Mouse (Mus musculus): ENCODE measurements around the gene Olfr573-ps1. TPM values are rescaled to one million over a fixed set of nuclear protein-coding genes. Genes with fewer than 3 reads are reported as not detected.

The Olfr573-ps1 gene
- not detected in 2 replicates for polyA plus RNA-seq (2015; fragmentation: Nextera tagmentation; extraction: Ambion mirVana)

GRCm38 (mm10) chr7:102942475-102942874, at the start of gene Olfr573-ps1:
Gene Olfr573-ps1 (minus strand): TSS chr7:102942575.
- Histone ChIP-seq H3K36me3 (ENCODE audit: control insufficient read depth, insufficient read depth) (no peaks in the 10 kb centered on the region), H3K4me1 (replicated peaks; ENCODE audit: control insufficient read depth, insufficient read depth, low read length) (no peaks in the 10 kb centered on the region)
- TF ChIP-seq CTCF (IDR thresholded peaks at IDR 0.05; ENCODE audit: low read depth) = no peak

GRCm38 (mm10) chr7:102989224-102989623, 46.8 kb upstream of the Olfr573-ps1 start, which contains the start of gene Olfr578:
Gene Olfr578 (minus strand): TSS chr7:102989324.
- Histone ChIP-seq H3K9me3 (ENCODE audit: control insufficient read depth) (no peaks in the 10 kb centered on the region), H3K27ac (ENCODE audit: low read depth, low read length) (no peak within 1 kb of the TSS), H3K4me1 (replicated peaks; ENCODE audit: control insufficient read depth, insufficient read depth, low read length) (no peaks in the 10 kb centered on the region), H3K4me2 (replicated peaks; ENCODE audit: low read depth) (no peak within 1 kb of the TSS), H3K27me3 (replicated peaks; ENCODE audit: control insufficient read depth, insufficient read depth, low read length) (no peaks in the 10 kb centered on the region), H3K4me3 (ENCODE audit: low read depth, low read length) (no peak within 1 kb of the TSS), H3K9ac (ENCODE audit: low read depth, low read length) (no peak within 1 kb of the TSS), H3K36me3 (ENCODE audit: control insufficient read depth, insufficient read depth) (no peaks in the 10 kb centered on the region)
- no peak for ATAC-seq
- no peak for TF ChIP-seq CTCF (IDR thresholded peaks at IDR 0.05; ENCODE audit: low read depth)
- WGBS = 68% methylated on average over 3 of the region's 3 CpGs

More at GRCm38 (mm10) chr7:102942475-102942874, at the start of gene Olfr573-ps1:
- 70% methylated on average over 2 of the region's 2 CpGs for WGBS
- Histone ChIP-seq H3K9me3 (ENCODE audit: control insufficient read depth) (no peaks in the 10 kb centered on the region), H3K4me3 (ENCODE audit: low read depth, low read length) (no peak within 1 kb of the TSS), H3K27me3 (replicated peaks; ENCODE audit: control insufficient read depth, insufficient read depth, low read length) (no peaks in the 10 kb centered on the region), H3K4me2 (replicated peaks; ENCODE audit: low read depth) (no peak within 1 kb of the TSS), H3K9ac (ENCODE audit: low read depth, low read length) (no peak within 1 kb of the TSS), H3K27ac (ENCODE audit: low read depth, low read length) (no peak within 1 kb of the TSS)
- ATAC-seq = no peak

DNA sequence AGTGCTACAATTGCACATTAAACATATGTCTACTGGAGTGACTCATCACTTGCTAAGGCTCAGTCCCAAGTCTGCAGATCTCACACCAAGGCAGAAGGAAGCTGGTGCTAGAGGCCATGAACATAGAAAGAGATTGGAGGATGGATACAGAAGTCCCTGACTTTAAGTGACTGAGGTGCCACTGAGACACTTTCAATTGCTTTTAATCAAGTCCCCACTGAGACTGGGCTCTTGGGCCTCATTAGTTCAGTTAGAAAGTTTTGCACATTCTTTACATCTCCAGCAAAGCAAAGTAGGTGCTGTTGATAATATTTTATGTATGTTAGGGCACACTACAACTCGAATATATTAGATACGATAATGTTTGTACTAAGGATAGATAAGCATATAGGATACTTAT, 33.5 kb upstream of the Olfr573-ps1 start, which contains the start of gene Olfr577:
TSS of gene Olfr577 (minus strand) at position 101 of the 400 bp plus-strand sequence.
- no peak within 1 kb of the TSS for H3K27ac ChIP-seq (ENCODE audit: low read depth, low read length)
- TF ChIP-seq CTCF (IDR thresholded peaks at IDR 0.05; ENCODE audit: low read depth) = no peak
- WGBS = 85% methylated on average over 2 of the region's 2 CpGs

DNA sequence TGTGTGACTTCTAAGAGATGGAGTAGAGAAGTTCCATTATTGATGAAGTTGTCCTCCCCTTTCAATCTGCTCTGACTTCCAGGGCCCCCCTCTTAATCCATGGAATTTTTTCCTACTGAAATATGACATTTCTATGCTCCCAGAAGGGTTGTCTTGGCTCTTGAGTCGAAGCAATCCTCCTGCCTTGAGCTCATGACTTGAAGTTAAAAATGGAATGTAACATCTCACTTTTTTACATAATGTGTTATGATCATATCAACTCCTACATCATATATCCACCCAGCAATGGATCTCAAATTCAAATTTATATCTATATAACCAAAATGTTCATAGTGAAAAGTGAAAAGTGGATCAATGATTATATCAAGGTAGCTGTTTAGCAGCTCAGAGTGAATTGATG, 32.0 kb upstream of the Olfr573-ps1 start:
- TF ChIP-seq CTCF (IDR thresholded peaks at IDR 0.05; ENCODE audit: low read depth) = no peak

More for the DNA sequence above, 33.5 kb upstream of the Olfr573-ps1 start, which contains the start of gene Olfr577:
- Histone ChIP-seq H3K9ac (ENCODE audit: low read depth, low read length) (no peak within 1 kb of the TSS), H3K36me3 (ENCODE audit: control insufficient read depth, insufficient read depth) (no peaks in the 10 kb centered on the region), H3K4me3 (ENCODE audit: low read depth, low read length) (no peak within 1 kb of the TSS), H3K27me3 (replicated peaks; ENCODE audit: control insufficient read depth, insufficient read depth, low read length) (no peaks in the 10 kb centered on the region), H3K4me1 (replicated peaks; ENCODE audit: control insufficient read depth, insufficient read depth, low read length) (no peaks in the 10 kb centered on the region), H3K9me3 (ENCODE audit: control insufficient read depth) (no peaks in the 10 kb centered on the region), H3K4me2 (replicated peaks; ENCODE audit: low read depth) (no peak within 1 kb of the TSS)
- ATAC-seq = no peak

DNA sequence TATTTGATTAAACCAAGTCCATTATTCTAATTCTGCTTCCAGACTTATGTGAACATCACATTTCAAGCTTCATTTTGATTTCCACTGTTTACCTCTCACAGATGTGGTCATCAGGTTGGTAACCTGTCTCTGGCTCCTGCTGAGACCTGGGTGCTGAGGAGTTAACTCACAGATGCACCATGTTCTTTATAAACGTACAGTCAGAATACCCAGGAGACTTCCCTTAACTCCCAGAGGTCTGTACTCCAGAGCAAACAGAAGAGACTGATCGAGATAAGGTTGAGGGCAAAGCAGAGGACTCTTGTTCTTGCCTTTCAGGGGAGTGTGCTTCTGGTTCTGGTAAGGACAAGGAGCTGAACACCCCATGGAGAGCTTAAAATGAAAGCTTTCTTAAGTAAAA, 20.0 kb upstream of the Olfr573-ps1 start, which contains the start of gene Olfr576:
TSS of gene Olfr576 (plus strand) at position 301 of the 400 bp plus-strand sequence.
- no peaks in the 10 kb centered on the region for H3K9me3 ChIP-seq (ENCODE audit: control insufficient read depth)
- no peaks in the 10 kb centered on the region for H3K4me1 ChIP-seq (replicated peaks; ENCODE audit: control insufficient read depth, insufficient read depth, low read length)
- no peaks in the 10 kb centered on the region for H3K27me3 ChIP-seq (replicated peaks; ENCODE audit: control insufficient read depth, insufficient read depth, low read length)
- no peaks in the 10 kb centered on the region for H3K36me3 ChIP-seq (ENCODE audit: control insufficient read depth, insufficient read depth)
- TF ChIP-seq CTCF (IDR thresholded peaks at IDR 0.05; ENCODE audit: low read depth) = no peak
- no peak for ATAC-seq
- no peak within 1 kb of the TSS for H3K27ac ChIP-seq (ENCODE audit: low read depth, low read length)
- no peak within 1 kb of the TSS for H3K4me2 ChIP-seq (replicated peaks; ENCODE audit: low read depth)
- 6% methylated on average over 2 of the region's 2 CpGs for WGBS
- no peak within 1 kb of the TSS for H3K4me3 ChIP-seq (ENCODE audit: low read depth, low read length)
- H3K9ac ChIP-seq (ENCODE audit: low read depth, low read length) = no peak within 1 kb of the TSS

More for the DNA sequence above, 32.0 kb upstream of the Olfr573-ps1 start:
- no peak overlapping the region for H3K9ac ChIP-seq (ENCODE audit: low read depth, low read length)
- no peak overlapping the region for H3K27ac ChIP-seq (ENCODE audit: low read depth, low read length)
- ATAC-seq = no peak
- no peak overlapping the region for H3K4me2 ChIP-seq (replicated peaks; ENCODE audit: low read depth)
- H3K27me3 ChIP-seq (replicated peaks; ENCODE audit: control insufficient read depth, insufficient read depth, low read length) = no peaks in the 10 kb centered on the region
- no peak overlapping the region for H3K4me3 ChIP-seq (ENCODE audit: low read depth, low read length)
- H3K9me3 ChIP-seq (ENCODE audit: control insufficient read depth) = no peaks in the 10 kb centered on the region
- no peaks in the 10 kb centered on the region for H3K36me3 ChIP-seq (ENCODE audit: control insufficient read depth, insufficient read depth)
- H3K4me1 ChIP-seq (replicated peaks; ENCODE audit: control insufficient read depth, insufficient read depth, low read length) = no peaks in the 10 kb centered on the region
- WGBS = 42% methylated on average over 1 of the region's 1 CpGs

- WGBS = 47% methylated on average over 1 of the region's 1 CpGs
- H3K9ac ChIP-seq (ENCODE audit: low read depth, low read length) = no peak within 1 kb of the TSS
- no peak within 1 kb of the TSS for H3K4me2 ChIP-seq (replicated peaks; ENCODE audit: low read depth)
- no peak for TF ChIP-seq CTCF (IDR thresholded peaks at IDR 0.05; ENCODE audit: low read depth)
- no peaks in the 10 kb centered on the region for H3K27me3 ChIP-seq (replicated peaks; ENCODE audit: control insufficient read depth, insufficient read depth, low read length)
- no peak within 1 kb of the TSS for H3K27ac ChIP-seq (ENCODE audit: low read depth, low read length)
- H3K9me3 ChIP-seq (ENCODE audit: control insufficient read depth) = no peaks in the 10 kb centered on the region
- ATAC-seq = no peak
- H3K4me3 ChIP-seq (ENCODE audit: low read depth, low read length) = no peak within 1 kb of the TSS
- H3K4me1 ChIP-seq (replicated peaks; ENCODE audit: control insufficient read depth, insufficient read depth, low read length) = no peaks in the 10 kb centered on the region
- no peaks in the 10 kb centered on the region for H3K36me3 ChIP-seq (ENCODE audit: control insufficient read depth, insufficient read depth)
Observed at GRCm38 (mm10) chr7:102958593-102958992, 16.2 kb upstream of the Olfr573-ps1 start, which contains the start of gene Olfr575. Gene Olfr575 (minus strand): TSS chr7:102958775.
